Mouse (Mus musculus) heart, embryonic 15.5 days (tissue): ENCODE data around the gene Racgap1. TPM values are rescaled to one million over a fixed set of nuclear protein-coding genes. Genes with fewer than 3 reads are reported as not detected.

Experiments
- ATAC-seq: fragments of 200-750 bp; cut with Nextera tagmentation; replicated peaks from 2 replicates; pipeline ENCODE4 v1.8.0; 2017; ENCODE audit warnings: low read depth, moderate TSS enrichment; ENCODE audit not compliant: insufficient number of reproducible peaks, insufficient read depth, low FRiP score
- H3K27ac ChIP-seq: fragments of 300-500 bp; sonication (generic); 2 replicates; pipeline ENCODE4 v1.5.1; 2015; ENCODE audit warnings: mild to moderate bottlenecking, inconsistent platforms
- H3K27me3 ChIP-seq: fragments of 300-500 bp; sonication (generic); 2 replicates; pipeline ENCODE4 v1.6.1; 2015; ENCODE audit warnings: inconsistent platforms
- H3K36me3 ChIP-seq: fragments of 300-500 bp; sonication (generic); 2 replicates; pipeline ENCODE4 v1.6.1; 2015; ENCODE audit warnings: mild to moderate bottlenecking, inconsistent platforms
- H3K4me1 ChIP-seq: fragments of 300-500 bp; sonication (generic); replicated peaks from 2 replicates; pipeline ENCODE4 v1.6.1; 2015; ENCODE audit warnings: inconsistent platforms
- H3K4me2 ChIP-seq: fragments of 300-500 bp; sonication (generic); 2 replicates; pipeline ENCODE4 v1.6.1; 2015; ENCODE audit warnings: inconsistent platforms, mild to moderate bottlenecking, moderate library complexity
- H3K4me3 ChIP-seq: fragments of 300-500 bp; sonication (generic); 2 replicates; pipeline ENCODE4 v1.5.1; 2015; ENCODE audit warnings: mild to moderate bottlenecking, inconsistent platforms
- H3K9ac ChIP-seq: fragments of 300-500 bp; sonication (generic); 2 replicates; pipeline ENCODE4 v1.6.1; 2015; ENCODE audit warnings: mild to moderate bottlenecking, inconsistent platforms
- H3K9me3 ChIP-seq: fragments of 300-500 bp; sonication (generic); replicated peaks from 2 replicates; pipeline ENCODE4 v1.6.1; 2016; ENCODE audit warnings: inconsistent platforms
- WGBS: fragments of 180-500 bp; shearing (Covaris S2); methylation state at CpG from one replicate; pipeline ENCODE4 v1.1.7; 2015; ENCODE audit warnings: mixed read lengths; 5-methylcytosine and 5-hydroxymethylcytosine counted together
- polyA plus RNA-seq: library from polyadenylated mRNA; unstranded; fragments of >200 nt; fragmentation: Nextera tagmentation; extraction: Ambion mirVana; gene quantifications from 2 replicates; pipeline ENCODE4 v1.2.1, GENCODE M21; 2015

The Racgap1 gene
- polyA plus RNA-seq, 1 experiment from 2014 or later, result 112 TPM

- H3K4me2 ChIP-seq, result no peak overlapping the region
- no peak overlapping the region for H3K27ac ChIP-seq
- H3K9me3 ChIP-seq, result no peaks in the 10 kb centered on the region
- no peak for ATAC-seq
- WGBS, result 19% methylated on average over 13 of the region's 13 CpGs
- H3K9ac ChIP-seq, result no peak overlapping the region
- H3K4me1 ChIP-seq, result 0 out of 2 replicates have a peak, but pooled peaks cover 3% of the 10 kb centered on the region
- H3K4me3 ChIP-seq, result no peak overlapping the region
- peaks cover 42% of the 10 kb centered on the region for H3K27me3 ChIP-seq
- H3K36me3 ChIP-seq, result no peaks in the 10 kb centered on the region
These were observed 26.8 kb upstream of the Racgap1 start for GRCm38 (mm10) chr15:99678063-99678800.

DNA sequence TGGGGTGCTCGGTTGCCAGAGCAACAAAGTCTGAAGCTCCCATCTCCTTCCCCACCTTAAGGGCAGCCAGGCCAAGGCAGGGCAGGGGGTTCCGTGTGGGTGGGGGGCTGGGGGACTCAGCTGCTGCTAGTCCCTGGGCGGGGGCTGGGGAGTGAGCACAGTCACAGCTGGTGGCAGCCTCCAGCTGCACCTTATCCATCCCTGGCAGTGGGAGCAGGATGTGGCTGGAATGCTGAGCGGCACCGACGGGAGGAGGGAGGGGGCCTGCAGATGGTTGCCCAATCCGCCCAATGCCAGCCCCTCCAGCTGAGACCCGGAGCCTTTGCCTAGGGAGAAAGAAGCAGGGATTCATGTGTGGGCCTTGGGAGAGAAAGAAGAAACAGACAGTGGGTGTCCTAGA, 25.6 kb upstream of the Racgap1 start:
- Histone ChIP-seq H3K9ac (no peak overlapping the region), H3K27ac (no peak overlapping the region), H3K4me2 (no peak overlapping the region), H3K36me3 (no peaks in the 10 kb centered on the region), H3K4me1 (0 out of 2 replicates have a peak, but pooled peaks cover 3% of the 10 kb centered on the region), H3K9me3 (no peaks in the 10 kb centered on the region), H3K4me3 (no peak overlapping the region), H3K27me3 (peaks cover 53% of the 10 kb centered on the region)
- no peak for ATAC-seq
- WGBS, result 42% methylated on average over 8 of the region's 8 CpGs

DNA sequence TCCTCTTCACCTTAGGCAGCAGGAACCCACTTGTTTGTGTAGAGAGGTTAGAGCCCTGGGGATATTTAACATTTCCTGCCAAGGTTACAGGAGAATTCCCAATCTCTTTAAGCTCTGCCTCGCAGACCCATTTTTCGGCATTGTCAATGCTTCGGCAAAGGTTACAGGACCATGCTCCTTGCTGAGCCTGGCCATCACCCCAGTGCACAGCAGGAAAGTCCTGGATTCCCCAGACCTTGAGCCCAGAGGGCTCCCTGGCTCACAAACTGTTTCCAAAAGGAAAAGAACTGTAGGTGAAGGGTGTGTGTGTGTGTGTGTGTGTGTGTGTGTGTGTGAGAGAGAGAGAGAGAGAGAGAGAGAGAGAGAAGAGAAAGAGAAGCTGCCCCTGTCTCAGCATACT, 23.4 kb upstream of the Racgap1 start:
- H3K27me3 ChIP-seq, result peaks cover 74% of the 10 kb centered on the region
- no peak overlapping the region for H3K27ac ChIP-seq
- 76% methylated on average over 3 of the region's 3 CpGs for WGBS
- H3K36me3 ChIP-seq, result no peaks in the 10 kb centered on the region
- H3K4me3 ChIP-seq, result no peak overlapping the region
- no peak overlapping the region for H3K4me2 ChIP-seq
- no peak for ATAC-seq
- no peaks in the 10 kb centered on the region for H3K9me3 ChIP-seq
- H3K4me1 ChIP-seq, result peaks cover 13% of the 10 kb centered on the region
- no peak overlapping the region for H3K9ac ChIP-seq

DNA sequence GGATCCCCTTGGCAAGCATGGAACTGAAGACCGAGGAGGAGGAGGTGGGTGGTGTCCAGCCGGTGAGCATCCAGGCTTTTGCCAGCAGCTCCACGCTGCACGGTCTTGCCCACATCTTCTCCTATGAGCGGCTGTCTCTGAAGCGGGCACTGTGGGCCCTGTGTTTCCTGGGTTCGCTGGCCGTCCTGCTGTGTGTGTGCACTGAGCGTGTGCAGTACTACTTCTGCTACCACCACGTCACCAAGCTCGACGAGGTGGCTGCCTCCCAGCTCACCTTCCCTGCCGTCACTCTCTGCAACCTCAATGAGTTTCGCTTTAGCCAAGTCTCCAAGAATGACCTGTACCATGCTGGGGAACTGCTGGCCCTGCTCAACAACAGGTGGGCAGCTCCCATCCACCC, 20.3 kb upstream of the Racgap1 start:
- no peak overlapping the region for H3K4me3 ChIP-seq
- peaks cover 71% of the 10 kb centered on the region for H3K27me3 ChIP-seq
- no peak overlapping the region for H3K9ac ChIP-seq
- no peaks in the 10 kb centered on the region for H3K9me3 ChIP-seq
- H3K4me1 ChIP-seq, result peaks cover 16% of the 10 kb centered on the region
- no peak overlapping the region for H3K4me2 ChIP-seq
- no peaks in the 10 kb centered on the region for H3K36me3 ChIP-seq
- no peak overlapping the region for H3K27ac ChIP-seq
- ATAC-seq, result no peak
- 64% methylated on average over 14 of the region's 14 CpGs for WGBS

DNA sequence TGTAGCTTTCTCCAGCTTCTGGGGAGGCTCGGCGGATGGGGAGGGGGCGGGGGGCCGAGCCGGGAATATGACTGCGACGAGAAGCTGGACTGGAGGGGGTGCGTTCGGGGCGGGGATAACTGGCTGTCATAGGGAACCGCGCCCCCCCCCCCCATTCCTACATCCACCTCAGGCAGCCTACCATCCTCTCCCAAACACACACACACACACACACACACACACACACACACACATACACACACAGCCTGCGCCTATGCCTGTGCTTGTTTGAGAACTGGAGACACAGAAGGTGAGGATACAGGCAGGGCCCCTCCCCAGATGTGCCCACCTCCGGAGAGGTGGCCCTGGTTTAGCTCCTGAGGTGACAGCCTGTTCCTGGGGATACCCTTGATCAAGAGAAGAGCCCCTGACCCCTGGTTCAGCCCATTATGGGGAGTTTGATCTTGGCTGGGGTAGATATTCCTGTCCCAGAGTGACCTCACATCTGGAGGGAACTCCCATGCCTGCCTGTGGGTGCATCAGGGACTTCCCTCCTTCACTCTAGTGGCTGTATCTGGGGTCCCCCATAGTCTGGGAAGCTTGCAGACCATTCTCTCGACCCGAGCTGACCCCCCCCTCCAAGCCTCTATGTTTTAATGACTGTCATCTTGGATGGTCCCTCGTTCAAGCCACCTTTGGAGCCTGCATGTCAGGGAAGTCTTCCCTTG, 19.7 kb upstream of the Racgap1 start:
- H3K4me3 ChIP-seq, result peak overlapping the region; percentile 56
- no peaks in the 10 kb centered on the region for H3K36me3 ChIP-seq
- H3K4me1 ChIP-seq, result peaks cover 16% of the 10 kb centered on the region
- H3K9me3 ChIP-seq, result no peaks in the 10 kb centered on the region
- H3K27me3 ChIP-seq, result peaks cover 75% of the 10 kb centered on the region
- peak overlapping the region; percentile 61 for H3K9ac ChIP-seq
- peak overlapping the region; percentile 97 for H3K4me2 ChIP-seq
- 9% methylated on average over 14 of the region's 17 CpGs for WGBS
- H3K27ac ChIP-seq, result no peak overlapping the region
- no peak for ATAC-seq

- Histone ChIP-seq H3K27me3 (peaks cover 79% of the 10 kb centered on the region), H3K9ac (peak within 1 kb of the TSS; percentile 61), H3K4me2 (peak within 1 kb of the TSS; percentile 97), H3K27ac (no peak within 1 kb of the TSS), H3K4me1 (peaks cover 17% of the 10 kb centered on the region), H3K9me3 (no peaks in the 10 kb centered on the region), H3K4me3 (peak within 1 kb of the TSS; percentile 56), H3K36me3 (no peaks in the 10 kb centered on the region)
- WGBS, result under 1% methylated on average over 73 of the region's 74 CpGs
- ATAC-seq, result peak; percentile 71
These were observed 18.8 kb upstream of the Racgap1 start, which contains the start of gene Asic1 for GRCm38 (mm10) chr15:99670154-99670821. Gene Asic1, plus strand, starts transcription at chr15:99670368.

- H3K9me3 ChIP-seq, result no peaks in the 10 kb centered on the region
- H3K4me3 ChIP-seq, result no peak overlapping the region
- H3K4me2 ChIP-seq, result no peak overlapping the region
- no peak overlapping the region for H3K9ac ChIP-seq
- peaks cover 78% of the 10 kb centered on the region for H3K27me3 ChIP-seq
- no peak for ATAC-seq
- peaks cover 26% of the 10 kb centered on the region for H3K4me1 ChIP-seq
- no peak overlapping the region for H3K27ac ChIP-seq
- no peaks in the 10 kb centered on the region for H3K36me3 ChIP-seq
- 13% methylated on average over 1 of the region's 1 CpGs for WGBS
These were observed 17.9 kb upstream of the Racgap1 start for GRCm38 (mm10) chr15:99669392-99669791.

DNA sequence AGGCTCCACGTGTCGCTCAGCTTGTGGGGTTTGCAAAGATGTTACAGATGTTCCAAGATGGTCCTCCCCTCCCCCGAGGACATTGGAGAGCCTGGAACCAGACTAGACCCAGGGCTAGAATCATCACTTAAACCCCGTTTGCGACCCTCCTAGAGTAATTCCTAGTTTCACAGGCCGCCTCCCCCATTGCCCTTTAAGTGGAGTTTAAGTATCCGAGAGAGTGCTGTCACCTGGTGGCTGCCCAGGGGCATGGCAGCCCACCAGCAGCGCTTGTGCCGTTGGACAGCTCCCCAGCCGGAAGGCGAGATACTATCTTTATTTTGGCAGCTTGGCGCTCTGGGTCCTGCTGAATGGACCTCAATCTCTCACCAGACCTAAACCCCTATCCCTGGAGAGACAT, 17.4 kb upstream of the Racgap1 start:
- H3K4me2 ChIP-seq, result no peak overlapping the region
- H3K27me3 ChIP-seq, result peaks cover 74% of the 10 kb centered on the region
- no peak for ATAC-seq
- H3K27ac ChIP-seq, result no peak overlapping the region
- H3K9me3 ChIP-seq, result no peaks in the 10 kb centered on the region
- peaks cover 31% of the 10 kb centered on the region for H3K4me1 ChIP-seq
- 2% methylated on average over 12 of the region's 12 CpGs for WGBS
- H3K4me3 ChIP-seq, result no peak overlapping the region
- H3K9ac ChIP-seq, result no peak overlapping the region
- no peaks in the 10 kb centered on the region for H3K36me3 ChIP-seq

- no peak for ATAC-seq
These were observed 16.1 kb upstream of the Racgap1 start for GRCm38 (mm10) chr15:99667544-99667943.

DNA sequence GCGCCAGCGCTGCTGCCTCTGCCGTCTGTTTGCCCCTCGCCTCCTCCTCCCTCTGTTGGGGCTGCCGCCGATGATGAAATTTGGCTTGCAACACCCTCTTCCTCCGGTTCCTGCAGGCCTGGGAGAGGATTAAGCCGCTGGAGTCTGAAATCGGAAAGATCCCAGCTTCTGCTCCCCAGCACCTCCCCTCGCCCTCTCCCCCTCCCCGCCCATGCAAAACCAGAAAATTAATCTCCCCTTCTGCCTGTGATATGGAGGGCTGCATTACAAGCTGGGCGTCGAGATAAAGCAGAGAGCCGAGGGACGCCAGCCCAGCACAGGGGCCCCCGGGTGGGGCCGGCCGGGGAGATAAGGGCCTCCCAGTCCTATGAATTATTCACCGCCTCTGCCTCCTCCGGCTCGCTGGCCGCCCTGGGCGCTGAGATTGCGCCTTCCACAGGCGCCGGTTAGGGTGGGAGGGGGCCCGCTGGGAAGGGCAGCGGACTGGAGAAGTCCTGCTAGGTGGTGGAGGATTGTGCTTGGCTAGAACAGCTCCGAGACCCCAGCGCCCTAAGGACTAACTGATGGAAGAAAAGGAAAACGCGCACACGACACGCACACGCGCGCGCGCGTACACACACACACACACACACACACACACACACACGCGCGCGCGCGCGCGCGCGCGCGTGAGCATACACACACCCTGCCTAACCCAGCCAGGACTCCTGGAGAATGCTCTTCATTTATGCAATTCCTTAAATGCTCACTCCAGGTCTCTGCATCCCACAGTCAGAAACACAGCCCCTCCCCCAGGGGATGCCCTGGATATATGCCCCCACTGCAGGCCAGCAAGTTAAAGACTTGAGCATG, 13.4 kb upstream of the Racgap1 start:
- H3K4me3 ChIP-seq, result peak overlapping the region; percentile 50
- no peaks in the 10 kb centered on the region for H3K36me3 ChIP-seq
- H3K4me1 ChIP-seq, result peaks cover 22% of the 10 kb centered on the region
- H3K27ac ChIP-seq, result peak overlapping the region; percentile 69
- 1% methylated on average over 51 of the region's 52 CpGs for WGBS
- ATAC-seq, result peak; percentile 87
- peaks cover 44% of the 10 kb centered on the region for H3K27me3 ChIP-seq
- peak overlapping the region; percentile 87 for H3K4me2 ChIP-seq
- peak overlapping the region; percentile 49 for H3K9ac ChIP-seq
- H3K9me3 ChIP-seq, result no peaks in the 10 kb centered on the region

More at GRCm38 (mm10) chr15:99667544-99667943, 16.1 kb upstream of the Racgap1 start:
- peaks cover 32% of the 10 kb centered on the region for H3K4me1 ChIP-seq
- peaks cover 64% of the 10 kb centered on the region for H3K27me3 ChIP-seq
- H3K4me2 ChIP-seq, result no peak overlapping the region
- WGBS, result 98% methylated on average over 2 of the region's 2 CpGs
- H3K4me3 ChIP-seq, result no peak overlapping the region
- no peak overlapping the region for H3K27ac ChIP-seq
- H3K9me3 ChIP-seq, result no peaks in the 10 kb centered on the region
- H3K9ac ChIP-seq, result no peak overlapping the region
- H3K36me3 ChIP-seq, result no peaks in the 10 kb centered on the region
